Mouse (Mus musculus) adrenal gland, adult 2 months (tissue): ENCODE measurements at regions not wholly inside any gene's neighbourhood (a gene's known extent, or its start where the extent isn't known, plus 50 kb on each side); places are given as distances from the start of the nearest gene placed in this dataset.

Source experiments
- DNase-seq: peaks from one replicate; pipeline ENCODE4 v3.0.0; 2021

DNA sequence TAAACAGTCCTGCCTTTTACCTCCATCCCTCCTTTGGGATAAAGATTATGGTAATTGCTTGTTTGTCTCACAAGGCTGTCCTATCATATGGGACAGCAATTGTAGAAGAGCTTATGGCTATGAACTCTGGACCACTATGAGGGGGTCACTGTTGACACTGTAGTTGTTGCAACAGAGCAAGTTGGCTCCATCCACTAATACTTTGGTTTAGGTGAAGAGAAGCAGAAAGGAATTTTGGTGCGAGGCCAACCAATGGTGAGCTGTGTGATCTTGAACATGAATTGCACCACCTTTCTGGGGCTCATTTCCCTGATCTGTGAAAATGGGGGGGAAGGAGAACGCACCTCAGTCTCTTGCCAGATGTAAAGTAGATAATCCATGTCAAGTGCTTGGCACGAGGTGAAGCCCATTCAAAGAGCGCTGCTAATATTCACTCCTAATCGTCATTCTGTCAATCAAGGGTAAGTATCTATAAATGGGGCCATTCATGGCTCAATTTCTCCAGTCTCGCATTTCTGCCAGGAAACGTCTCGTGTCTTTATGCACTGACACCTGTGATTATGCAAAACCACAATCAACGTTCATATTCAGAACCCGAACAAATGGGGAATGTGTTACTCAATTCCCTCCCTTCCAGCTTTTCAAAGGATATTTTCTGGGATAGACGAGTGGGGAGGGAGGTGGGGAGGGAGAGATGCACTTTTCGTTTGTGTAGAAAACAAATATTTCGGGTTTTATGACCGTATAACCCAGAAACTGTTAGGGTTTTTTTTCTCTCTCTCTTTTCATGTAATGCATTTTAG, 133.3 kb upstream of the Jun start:
- DNase-seq: no peak

- no peak for DNase-seq
Observed at GRCm38 (mm10) chr4:95185916-95186200, 133.8 kb upstream of the Jun start.

DNA sequence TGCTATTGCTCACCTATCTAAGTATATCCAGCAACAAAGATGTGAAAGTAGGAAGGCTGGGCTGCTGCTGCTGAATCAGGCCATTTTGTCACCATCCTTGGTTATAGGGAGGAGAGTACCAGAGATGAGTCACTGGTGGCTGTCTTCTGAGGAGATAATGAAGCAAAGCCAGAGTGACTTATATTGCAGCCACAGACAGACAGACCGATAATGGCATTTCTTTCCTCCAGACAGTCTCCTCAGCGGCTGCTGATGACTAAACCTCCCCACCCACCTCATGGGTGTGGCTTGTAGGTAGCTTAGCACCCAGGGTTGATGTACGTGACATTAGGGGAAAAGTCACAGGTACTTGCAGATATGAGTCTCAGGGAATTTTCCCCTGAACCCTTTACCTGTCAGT, 136.1 kb upstream of the Jun start:
- peak; percentile 30 for DNase-seq

GRCm38 (mm10) chr4:95191654-95192406, 139.8 kb upstream of the Jun start:
- no peak for DNase-seq

GRCm38 (mm10) chr4:95192562-95192961, 140.5 kb upstream of the Jun start:
- DNase-seq: no peak

- DNase-seq: peak; percentile 39
Observed at GRCm38 (mm10) chr4:95193028-95193427, 141.0 kb upstream of the Jun start.

GRCm38 (mm10) chr4:95193473-95193872, 141.5 kb upstream of the Jun start:
- no peak for DNase-seq

GRCm38 (mm10) chr4:95194621-95195455, 142.8 kb upstream of the Jun start:
- no peak for DNase-seq

DNA sequence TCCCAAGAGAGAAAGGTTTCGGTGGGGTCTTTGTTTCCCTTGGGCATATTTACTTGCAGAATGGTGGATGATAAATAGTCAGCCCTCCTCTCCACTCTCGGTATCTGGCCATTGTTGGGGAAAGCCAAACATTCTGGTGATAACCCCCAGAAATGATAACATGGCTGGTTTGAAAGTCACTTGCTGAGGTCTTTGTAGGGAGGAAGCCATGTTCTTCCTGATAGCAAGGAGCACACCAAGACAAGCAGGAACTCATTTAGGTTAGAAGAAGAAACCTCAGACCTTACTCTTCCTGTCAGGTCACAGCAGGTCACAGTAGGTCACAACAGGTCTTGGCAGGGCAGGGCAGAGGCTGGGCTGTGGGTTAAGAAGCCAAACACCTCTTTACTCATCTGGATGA, 144.1 kb upstream of the Jun start:
- DNase-seq: no peak

DNA sequence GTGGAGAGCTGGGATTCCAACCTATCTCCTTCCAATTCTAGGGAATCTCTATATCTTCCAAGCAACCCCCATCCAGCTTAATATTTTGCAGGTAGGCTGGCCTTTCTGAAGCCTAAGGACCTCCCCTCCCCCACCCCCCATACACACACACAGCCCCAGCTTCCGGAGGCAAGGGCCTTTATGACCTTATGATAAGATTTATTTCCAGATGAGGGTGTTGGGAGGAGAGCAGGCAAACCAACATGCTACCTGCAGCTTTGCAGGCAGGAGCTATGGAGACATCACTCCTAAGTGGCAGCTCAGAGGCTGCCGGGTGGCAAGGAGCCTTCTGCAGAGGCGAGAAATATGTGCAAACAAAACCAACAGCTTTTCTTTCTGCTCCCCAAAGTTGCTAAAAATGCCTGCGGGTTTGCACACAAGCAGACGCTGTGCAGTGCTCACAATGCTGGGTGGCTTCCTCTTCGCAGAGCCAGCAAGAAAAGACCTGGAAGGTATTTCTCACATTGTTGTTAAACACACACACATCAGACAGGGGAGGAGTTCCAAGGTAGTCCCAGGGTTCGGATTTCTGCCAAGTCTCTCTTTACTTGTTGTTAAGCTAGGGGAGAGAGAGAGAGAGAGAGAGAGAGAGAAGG, 145.2 kb upstream of the Jun start:
- DNase-seq: no peak

DNA sequence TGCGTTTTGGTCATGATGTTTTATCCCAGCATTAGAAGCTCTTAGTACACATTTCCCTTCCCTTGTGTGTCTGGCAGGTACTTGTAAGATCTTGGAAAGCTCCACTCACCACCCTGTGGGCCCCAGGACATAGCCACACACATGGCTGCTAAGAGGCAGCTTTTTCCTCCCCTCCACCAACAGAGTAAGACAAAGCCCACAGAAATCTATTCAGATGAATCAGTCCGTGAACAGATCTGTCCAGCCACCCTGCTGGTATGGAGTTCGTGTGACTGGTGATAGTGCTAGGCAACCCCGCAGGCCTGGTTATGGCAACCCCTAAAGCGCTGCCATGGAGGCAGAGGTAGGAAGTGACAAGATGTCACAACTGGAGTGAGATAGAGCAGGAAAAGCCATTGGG, 147.4 kb upstream of the Jun start:
- no peak for DNase-seq

GRCm38 (mm10) chr4:95200130-95200529, 148.1 kb upstream of the Jun start:
- no peak for DNase-seq

DNA sequence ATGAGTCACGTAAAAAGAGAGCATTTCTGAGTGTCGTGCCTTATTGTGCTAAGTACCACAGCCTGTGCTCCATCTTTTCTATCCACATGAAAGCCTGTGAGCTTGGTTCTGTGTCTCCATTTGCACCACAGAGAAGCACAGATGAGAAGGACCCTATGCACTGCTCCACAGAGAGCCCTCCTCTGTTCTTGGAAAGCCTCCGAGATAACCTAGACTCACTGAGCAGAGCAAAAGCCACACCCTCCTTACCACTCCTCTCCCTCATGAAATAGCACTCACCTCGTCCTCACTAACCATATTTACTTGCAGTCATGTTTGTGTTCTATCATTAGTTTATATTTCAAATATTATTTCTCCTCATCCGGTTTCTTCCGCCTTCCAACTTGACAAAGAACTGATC, 150.5 kb upstream of the Jun start:
- no peak for DNase-seq

GRCm38 (mm10) chr4:95203577-95203976, 151.6 kb upstream of the Jun start:
- peak; percentile 74 for DNase-seq

DNA sequence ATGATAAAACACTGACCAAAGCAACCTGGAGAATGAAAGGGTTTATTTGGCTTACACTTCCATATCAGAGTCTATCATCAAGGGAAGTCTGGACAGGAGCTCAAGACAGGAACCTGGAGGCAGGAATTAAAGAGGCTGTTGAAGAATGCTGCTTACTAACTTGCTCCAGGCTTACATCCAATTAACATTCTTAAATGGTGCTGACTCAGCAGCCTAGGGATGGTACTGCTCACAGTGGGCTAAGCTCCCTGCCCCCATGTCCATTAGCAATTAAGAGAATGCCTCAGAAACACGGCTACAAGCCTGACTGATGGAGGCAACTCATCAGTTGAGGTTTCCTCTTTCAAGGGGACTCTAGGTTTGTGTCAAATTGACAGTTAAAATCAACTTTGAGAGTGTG, 153.3 kb upstream of the Jun start:
- no peak for DNase-seq

- no peak for DNase-seq
Observed at GRCm38 (mm10) chr4:95207783-95208182, 155.8 kb upstream of the Jun start.

DNA sequence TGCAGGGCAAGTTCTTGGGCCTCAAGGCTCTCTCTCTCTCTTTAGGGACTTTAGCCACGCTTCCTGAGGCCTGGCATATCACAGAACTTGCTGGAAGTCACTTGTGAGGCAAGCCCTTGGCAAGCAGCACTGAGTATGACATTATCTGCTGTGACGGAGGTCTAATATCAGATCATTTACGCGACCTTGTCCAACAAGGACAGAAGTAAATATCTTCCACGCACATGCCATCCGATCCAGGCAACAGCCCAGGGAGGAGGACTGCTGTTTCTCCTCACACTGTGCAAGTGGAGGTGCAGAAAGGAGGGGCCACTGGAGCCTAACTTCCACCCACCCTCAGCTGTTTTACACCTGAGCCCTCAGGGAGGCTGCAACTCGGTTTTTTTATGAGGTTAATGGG, 156.8 kb upstream of the Jun start:
- DNase-seq: peak; percentile 81

GRCm38 (mm10) chr4:95209322-95210119, 157.5 kb upstream of the Jun start:
- no peak for DNase-seq

DNA sequence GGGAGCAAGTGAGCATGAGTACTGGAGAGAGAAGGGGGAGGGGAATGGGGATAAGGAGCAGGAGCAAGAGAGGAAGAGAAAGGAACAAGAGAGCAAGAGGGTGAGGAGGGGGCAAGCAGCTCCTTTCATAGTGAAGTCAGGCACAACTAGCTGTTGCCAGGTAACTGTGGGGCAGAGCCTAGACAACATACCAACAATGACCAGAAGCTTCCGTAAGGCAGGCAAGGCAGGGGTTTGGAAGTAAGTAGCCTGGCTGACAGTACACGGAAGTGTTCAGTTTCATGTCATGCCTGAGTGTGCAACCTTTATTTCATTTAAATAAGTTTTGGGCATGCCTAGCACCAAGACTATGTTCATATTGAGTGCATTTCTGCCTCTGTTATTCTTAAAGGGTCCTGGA, 160.5 kb upstream of the Jun start:
- no peak for DNase-seq

DNA sequence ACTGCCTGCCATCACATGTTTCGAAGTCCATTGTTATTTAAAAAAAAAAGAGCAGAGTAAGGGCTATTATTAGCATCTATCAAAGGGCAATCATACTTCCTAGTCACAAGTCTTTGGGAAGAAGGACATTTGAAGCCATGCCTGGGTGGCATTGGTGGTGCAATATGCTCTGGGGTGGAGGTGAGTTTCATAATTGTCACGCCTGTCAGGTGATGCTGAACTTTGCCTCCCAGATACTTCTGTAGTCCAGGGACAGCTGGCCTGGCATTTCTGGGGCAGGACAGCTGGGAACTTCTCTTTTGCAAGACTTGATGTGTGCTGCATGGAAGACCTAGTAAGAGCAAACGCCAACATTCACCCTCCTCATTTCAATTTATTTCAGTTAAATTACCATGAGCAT, 161.0 kb upstream of the Jun start:
- peak; percentile 23 for DNase-seq

GRCm38 (mm10) chr4:95214026-95214425, 162.0 kb upstream of the Jun start:
- no peak for DNase-seq

- no peak for DNase-seq
Observed at GRCm38 (mm10) chr4:95215187-95215586, 163.2 kb upstream of the Jun start.
